Mouse (Mus musculus): Measurements from ENCODE around the gene Frs2. TPM values are rescaled to one million over a fixed set of nuclear protein-coding genes. Genes with fewer than 3 reads are reported as not detected.
A peak's percentile ranks its signal among the peaks of the same experiment; 100 is the strongest.

Frs2 gene
- 26.4 and 30.9 TPM in 2 replicates for total RNA-seq (2021)
- long read RNA-seq, experiment 1, full-length matches to known transcripts = 5 of 8 reads
- long read RNA-seq, experiment 1, partial matches to known transcripts = 0 of 8 reads
- long read RNA-seq, experiment 1, other reads (novel, unspliced or antisense) = 3 of 8 reads
- long read RNA-seq, experiment 2, full-length matches to known transcripts = 3 of 8 reads
- long read RNA-seq, experiment 2, partial matches to known transcripts = 0 of 8 reads
- long read RNA-seq, experiment 2, other reads (novel, unspliced or antisense) = 5 of 8 reads

GRCm38 (mm10) chr10:117148361-117149003 lies at the start of gene Frs2:
Gene Frs2, minus strand, starts transcription at chr10:117148534.
- DNase-seq = peak; percentile 99

- no peak for DNase-seq
These were observed 48.4 kb upstream of the Frs2 start for GRCm38 (mm10) chr10:117196696-117197095.

- no peak for DNase-seq
These were observed 47.4 kb upstream of the Frs2 start for GRCm38 (mm10) chr10:117195748-117196147.

- DNase-seq = no peak
These were observed 46.7 kb upstream of the Frs2 start for GRCm38 (mm10) chr10:117195005-117195404.

- DNase-seq = no peak
These were observed 45.0 kb upstream of the Frs2 start for GRCm38 (mm10) chr10:117193364-117193763.

- DNase-seq = peak; percentile 12
These were observed 37.2 kb upstream of the Frs2 start for GRCm38 (mm10) chr10:117185399-117186089.

- no peak for DNase-seq
These were observed 32.8 kb upstream of the Frs2 start for GRCm38 (mm10) chr10:117181098-117181497.

- DNase-seq = no peak
These were observed 26.3 kb upstream of the Frs2 start for GRCm38 (mm10) chr10:117174645-117175044.

GRCm38 (mm10) chr10:117173566-117174438 lies 25.5 kb upstream of the Frs2 start:
- DNase-seq = no peak

- no peak for DNase-seq
These were observed 24.8 kb upstream of the Frs2 start for GRCm38 (mm10) chr10:117173111-117173510.

GRCm38 (mm10) chr10:117172069-117172468 lies 23.7 kb upstream of the Frs2 start:
- peak; percentile 38 for DNase-seq

GRCm38 (mm10) chr10:117166785-117167425 lies 18.6 kb upstream of the Frs2 start:
- no peak for DNase-seq

- no peak for DNase-seq
These were observed 14.3 kb upstream of the Frs2 start for GRCm38 (mm10) chr10:117162662-117163061.

GRCm38 (mm10) chr10:117160099-117160498 lies 11.8 kb upstream of the Frs2 start:
- DNase-seq = no peak

GRCm38 (mm10) chr10:117152247-117152646 lies 3.9 kb upstream of the Frs2 start:
- no peak for DNase-seq

- DNase-seq = no peak
These were observed 3.3 kb upstream of the Frs2 start for GRCm38 (mm10) chr10:117151676-117152075.

GRCm38 (mm10) chr10:117151241-117151640 lies 2.9 kb upstream of the Frs2 start:
- DNase-seq = no peak

- DNase-seq = no peak
These were observed 2.4 kb upstream of the Frs2 start for GRCm38 (mm10) chr10:117150764-117151163.

- peak; percentile 61 for DNase-seq
These were observed 1.7 kb upstream of the Frs2 start for GRCm38 (mm10) chr10:117149942-117150617.

GRCm38 (mm10) chr10:117149241-117149640 lies 907 bp upstream of the Frs2 start:
- DNase-seq = no peak

All from adrenal gland, postnatal 14 days (tissue).